Mouse (Mus musculus) lung, postnatal 0 days (tissue): ENCODE results near the gene Bcam.

Experiments
- CTCF ChIP-seq: IDR thresholded peaks from 2 replicates; pipeline ENCODE4 v1.5.1; 2016; ENCODE audit warnings: antibody characterized with exemption, mild to moderate bottlenecking
- EP300 ChIP-seq: IDR thresholded peaks from 2 replicates; pipeline ENCODE4 v1.6.1; 2016; ENCODE audit warnings: antibody characterized with exemption, mild to moderate bottlenecking, control low read depth

DNA sequence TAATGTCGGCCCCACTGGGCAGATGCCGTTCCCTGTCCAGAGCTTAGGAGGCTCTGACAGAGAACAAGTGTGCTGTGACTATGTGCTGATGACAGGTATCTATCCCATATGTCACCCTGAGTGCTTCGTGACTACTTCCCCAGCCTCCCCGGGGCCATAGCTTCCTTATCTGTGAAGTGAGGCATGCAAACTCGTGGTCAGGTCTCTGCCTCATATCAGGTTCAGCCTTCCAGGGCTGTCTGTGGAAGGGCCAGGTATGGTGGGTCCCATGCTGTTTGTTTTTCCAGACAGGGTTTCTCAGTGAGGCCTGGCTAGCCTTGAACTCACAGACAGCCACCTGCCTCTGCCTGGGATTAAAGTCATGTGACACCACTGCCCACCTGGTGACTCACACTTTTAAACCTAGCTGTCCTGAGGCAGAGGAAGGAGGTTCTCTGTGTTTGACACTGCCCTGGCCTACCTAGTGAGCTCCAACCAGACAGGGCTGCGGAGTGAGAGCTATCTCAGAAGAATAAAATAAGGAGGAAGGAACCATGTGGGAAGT lies 42.8 kb upstream of the Bcam start:
- TF ChIP-seq CTCF = no peak
- TF ChIP-seq EP300 = no peak
